Mouse (Mus musculus) mature B cell (primary cell): ENCODE data around the gene Itpr1.

Source experiments
- in situ Hi-C: fragments of 300-500 bp; cut with MboI; formaldehyde crosslinking; loops from 2 replicates; pipeline ENCODE4 v1.14.3; 2019

The Itpr1 gene

GRCm38 (mm10) chr6:108277622-108278396 is 64.9 kb downstream of the Itpr1 start:
- in situ Hi-C loops, result no loop called here

- in situ Hi-C loops, result no loop called here
These were observed 66.1 kb downstream of the Itpr1 start for GRCm38 (mm10) chr6:108278826-108279630.

- in situ Hi-C loops, result no loop called here
These were observed 69.2 kb downstream of the Itpr1 start for GRCm38 (mm10) chr6:108282131-108282530.

- in situ Hi-C loops, result no loop called here
These were observed 69.7 kb downstream of the Itpr1 start for GRCm38 (mm10) chr6:108282621-108283020.

GRCm38 (mm10) chr6:108284688-108285087 is 71.8 kb downstream of the Itpr1 start:
- in situ Hi-C loops, result no loop called here

- in situ Hi-C loops, result no loop called here
These were observed 76.1 kb downstream of the Itpr1 start for GRCm38 (mm10) chr6:108288979-108289378.

GRCm38 (mm10) chr6:108290978-108291377 is 78.1 kb downstream of the Itpr1 start:
- in situ Hi-C loops, result no loop called here

- in situ Hi-C loops, result no loop called here
These were observed 78.7 kb downstream of the Itpr1 start for GRCm38 (mm10) chr6:108291556-108291955.

GRCm38 (mm10) chr6:108301856-108302255 is 89.0 kb downstream of the Itpr1 start:
- in situ Hi-C loops, result no loop called here

- in situ Hi-C loops, result no loop called here
These were observed 91.0 kb downstream of the Itpr1 start for GRCm38 (mm10) chr6:108303619-108304567.

- in situ Hi-C loops, result no loop called here
These were observed 92.4 kb downstream of the Itpr1 start for GRCm38 (mm10) chr6:108305171-108305779.

GRCm38 (mm10) chr6:108306240-108306639 is 93.3 kb downstream of the Itpr1 start:
- in situ Hi-C loops, result no loop called here

- in situ Hi-C loops, result no loop called here
These were observed 94.2 kb downstream of the Itpr1 start for GRCm38 (mm10) chr6:108306910-108307584.

GRCm38 (mm10) chr6:108307770-108308169 is 94.9 kb downstream of the Itpr1 start:
- in situ Hi-C loops, result no loop called here

GRCm38 (mm10) chr6:108309391-108310182 is 96.7 kb downstream of the Itpr1 start:
- in situ Hi-C loops, result no loop called here

GRCm38 (mm10) chr6:108313056-108313455 is 100.2 kb downstream of the Itpr1 start:
- in situ Hi-C loops, result no loop called here

- in situ Hi-C loops, result no loop called here
These were observed 101.1 kb downstream of the Itpr1 start for GRCm38 (mm10) chr6:108313997-108314396.

GRCm38 (mm10) chr6:108316268-108316824 is 103.5 kb downstream of the Itpr1 start:
- in situ Hi-C loops, result no loop called here

- in situ Hi-C loops, result no loop called here
These were observed 104.1 kb downstream of the Itpr1 start for GRCm38 (mm10) chr6:108316951-108317350.

- in situ Hi-C loops, result no loop called here
These were observed 108.8 kb downstream of the Itpr1 start for GRCm38 (mm10) chr6:108321653-108322052.
